Mouse (Mus musculus) MEL (cell line): ENCODE measurements at regions not wholly inside any gene's neighbourhood (a gene's known extent, or its start where the extent isn't known, plus 50 kb on each side); places are given as distances from the start of the nearest gene placed in this dataset.

Source experiments
- DNase-seq: peaks from one replicate; pipeline ENCODE4 v3.0.0; 2011; ENCODE audit warnings: low read depth, low spot score
- H3K27ac ChIP-seq: 2 replicates; pipeline ENCODE4 v1.5.1; 2012; ENCODE audit warnings: low read depth, mild to moderate bottlenecking, control low read depth, low read length, moderate library complexity; ENCODE audit not compliant: control insufficient read depth
- H3K27me3 ChIP-seq, 2 experiments: fragments of 150-350 bp in 1 of 2; sonication (generic) in 1 of 2; 2 replicates each; pipeline ENCODE4 v1.6.1; 2012; ENCODE audit warnings: low read length in 2 of 2, mild to moderate bottlenecking in 2 of 2, improper control_type of control experiment in 1 of 2, moderate library complexity in 1 of 2; ENCODE audit not compliant: insufficient read depth in 2 of 2, control insufficient read depth in 1 of 2
- H3K36me3 ChIP-seq, 2 experiments: 2 replicates each; pipeline ENCODE4 v1.6.1; 2012 to 2014; ENCODE audit warnings: low read length in 2 of 2, improper control_type of control experiment in 1 of 2, inconsistent platforms in 1 of 2, mild to moderate bottlenecking in 1 of 2; ENCODE audit not compliant: insufficient read depth in 2 of 2, control insufficient read depth in 1 of 2
- H3K4me1 ChIP-seq, 2 experiments: fragments of 150-350 bp in 1 of 2; sonication (generic) in 1 of 2; 2 replicates each; pipeline ENCODE4 v1.6.1; 2012; ENCODE audit warnings: low read length in 2 of 2, improper control_type of control experiment in 1 of 2, mild to moderate bottlenecking in 1 of 2; ENCODE audit not compliant: insufficient read depth in 2 of 2, control insufficient read depth in 1 of 2
- H3K4me3 ChIP-seq, 2 experiments: fragments of 150-350 bp in 1 of 2; sonication (generic) in 1 of 2; 2 replicates each; pipeline ENCODE4 v1.5.1; 2012; ENCODE audit warnings: low read depth in 2 of 2, low read length in 2 of 2, mild to moderate bottlenecking in 2 of 2, moderate library complexity in 2 of 2, control low read depth in 1 of 2, improper control_type of control experiment in 1 of 2; ENCODE audit not compliant: control insufficient read depth in 1 of 2, insufficient read depth in 1 of 2
- H3K79me2 ChIP-seq: 2 replicates; pipeline ENCODE4 v1.6.1; 2012; ENCODE audit warnings: mild to moderate bottlenecking, low read length, moderate library complexity; ENCODE audit not compliant: control insufficient read depth, poor library complexity, insufficient read depth
- H3K9ac ChIP-seq: 2 replicates; pipeline ENCODE4 v1.6.1; 2012; ENCODE audit warnings: low read depth, mild to moderate bottlenecking, control low read depth, low read length, moderate library complexity; ENCODE audit not compliant: control insufficient read depth, poor library complexity, severe bottlenecking
- H3K9me3 ChIP-seq: fragments of 150-350 bp; sonication (generic); replicated peaks from 2 replicates; pipeline ENCODE4 v1.6.1; 2012; ENCODE audit warnings: mild to moderate bottlenecking, low read length, improper control_type of control experiment, moderate library complexity; ENCODE audit not compliant: insufficient read depth
- BHLHE40 ChIP-seq: IDR thresholded peaks from 2 replicates; pipeline ENCODE4 v1.6.1; 2012; ENCODE audit warnings: low read depth, mild to moderate bottlenecking, inconsistent platforms, low read length, improper control_type of control experiment, borderline replicate concordance
- CTCF ChIP-seq, 3 experiments: IDR thresholded peaks in 2 of 3; conservative IDR thresholded peaks in 1 of 3; 2 replicates each; pipeline ENCODE4 v1.5.1; 2011 to 2012; ENCODE audit warnings: low read length in 3 of 3, low read depth in 2 of 3, mild to moderate bottlenecking in 2 of 3, improper control_type of control experiment in 1 of 3, inconsistent platforms in 1 of 3, mixed read lengths in 1 of 3, moderate library complexity in 1 of 3; ENCODE audit not compliant: control insufficient read depth in 1 of 3, insufficient read depth in 1 of 3, poor library complexity in 1 of 3, severe bottlenecking in 1 of 3
- GATA1 ChIP-seq: IDR thresholded peaks from 2 replicates; pipeline ENCODE4 v1.6.1; 2011; ENCODE audit warnings: low read depth, low read length, improper control_type of control experiment
- MAX ChIP-seq: IDR thresholded peaks from 2 replicates; pipeline ENCODE4 v1.6.1; 2011; ENCODE audit warnings: low read length, improper control_type of control experiment
- MXI1 ChIP-seq: IDR thresholded peaks from 2 replicates; pipeline ENCODE4 v1.6.1; 2011; ENCODE audit warnings: mild to moderate bottlenecking, low read depth, low read length, improper control_type of control experiment
- MYB ChIP-seq: IDR thresholded peaks from 2 replicates; pipeline ENCODE4 v1.6.1; 2011; ENCODE audit warnings: mild to moderate bottlenecking, low read depth, low read length, improper control_type of control experiment
- NRF1 ChIP-seq: IDR thresholded peaks from 2 replicates; pipeline ENCODE4 v1.6.1; 2014; ENCODE audit warnings: low read depth, mild to moderate bottlenecking, inconsistent platforms, low read length, improper control_type of control experiment, moderate library complexity; ENCODE audit not compliant: poor library complexity, insufficient read depth, severe bottlenecking
- POLR2A ChIP-seq, 2 experiments: IDR thresholded peaks; 2 replicates each; pipeline ENCODE4 v1.6.1; 2011 to 2012; ENCODE audit warnings: low read length in 2 of 2, mild to moderate bottlenecking in 2 of 2, control low read depth in 1 of 2, improper control_type of control experiment in 1 of 2, low read depth in 1 of 2, moderate library complexity in 1 of 2; ENCODE audit not compliant: control insufficient read depth in 1 of 2, insufficient read depth in 1 of 2, poor library complexity in 1 of 2
- POLR2AphosphoS5 ChIP-seq: IDR thresholded peaks from 2 replicates; pipeline ENCODE4 v1.6.1; 2012; ENCODE audit warnings: low read depth, borderline replicate concordance, mild to moderate bottlenecking, inconsistent platforms, low read length, moderate library complexity, mixed read lengths
- RCOR1 ChIP-seq: IDR thresholded peaks from 2 replicates; pipeline ENCODE4 v1.6.1; 2012; ENCODE audit warnings: low read depth, mild to moderate bottlenecking, inconsistent platforms, low read length, improper control_type of control experiment
- TBP ChIP-seq: IDR thresholded peaks from 2 replicates; pipeline ENCODE4 v1.8.0; 2011; ENCODE audit warnings: low read depth, low read length, improper control_type of control experiment
- USF1 ChIP-seq: IDR thresholded peaks from 2 replicates; pipeline ENCODE4 v1.6.1; 2014; ENCODE audit warnings: low read depth, mild to moderate bottlenecking, inconsistent platforms, low read length, improper control_type of control experiment, moderate library complexity
- USF2 ChIP-seq, 2 experiments: IDR thresholded peaks; 2 replicates each; pipeline ENCODE4 v1.6.1; 2011 to 2012; ENCODE audit warnings: improper control_type of control experiment in 2 of 2, low read length in 2 of 2, borderline replicate concordance in 1 of 2, inconsistent platforms in 1 of 2, low read depth in 1 of 2, mild to moderate bottlenecking in 1 of 2; ENCODE audit not compliant: insufficient read depth in 1 of 2
- ZC3H11A ChIP-seq: IDR thresholded peaks from 2 replicates; pipeline ENCODE4 v1.6.1; 2012; ENCODE audit warnings: low read depth, mild to moderate bottlenecking, inconsistent platforms, low read length, improper control_type of control experiment
- ZKSCAN1 ChIP-seq: IDR thresholded peaks from 2 replicates; pipeline ENCODE4 v1.6.1; 2012; ENCODE audit warnings: low read depth, mild to moderate bottlenecking, inconsistent platforms, low read length, improper control_type of control experiment, moderate library complexity
- ZMIZ1 ChIP-seq: IDR thresholded peaks from 2 replicates; pipeline ENCODE4 v1.6.1; 2012; ENCODE audit warnings: low read depth, mild to moderate bottlenecking, inconsistent platforms, low read length, improper control_type of control experiment, moderate library complexity

DNA sequence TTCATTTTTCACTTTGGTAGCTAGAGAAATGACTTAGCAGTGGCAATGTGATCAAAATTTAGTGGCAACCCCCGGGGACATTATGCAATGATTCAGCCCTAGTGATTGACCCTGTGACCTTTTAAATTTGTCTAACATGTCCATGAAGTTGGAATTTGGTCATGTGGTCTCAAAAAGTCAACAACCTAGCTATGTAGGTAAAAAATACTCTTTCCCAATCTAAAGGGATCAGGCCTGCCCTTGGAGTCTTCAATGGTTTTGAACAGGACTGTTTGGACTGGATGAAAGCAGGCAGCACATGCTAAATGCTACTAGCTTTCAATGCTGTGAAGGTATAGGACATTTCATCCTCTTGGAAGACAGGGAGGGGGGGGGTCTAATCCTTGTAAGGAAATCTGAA is 185.3 kb upstream of the Fam241a start:
- no peak overlapping the region for H3K9ac ChIP-seq
- DNase-seq: no peak
- H3K27me3 ChIP-seq: peaks cover 0 to 1% of the 10 kb centered on the region in 2 experiments; a peak in 1 of 4 replicates
- no peak overlapping the region for H3K27ac ChIP-seq
- H3K9me3 ChIP-seq: no peaks in the 10 kb centered on the region
- H3K79me2 ChIP-seq: no peaks in the 10 kb centered on the region
- no peaks in the 10 kb centered on the region for H3K36me3 ChIP-seq
- no peak overlapping the region for H3K4me3 ChIP-seq
- H3K4me1 ChIP-seq: no peaks in the 10 kb centered on the region
- TF ChIP-seq RCOR1: no peak
- no peak for TF ChIP-seq POLR2AphosphoS5
- no peak for TF ChIP-seq MXI1
- no peak for TF ChIP-seq NRF1
- TF ChIP-seq CTCF (IDR thresholded peaks at IDR 0.05 in 2 of 3, conservative IDR thresholded peaks at IDR 0.05 in 1 of 3; ENCODE audit: control insufficient read depth in 1 of 3, insufficient read depth in 1 of 3, low read depth in 2 of 3, low read length in 3 of 3, poor library complexity in 1 of 3, severe bottlenecking in 1 of 3): no peak
- TF ChIP-seq USF2 (IDR thresholded peaks at IDR 0.05; ENCODE audit: borderline replicate concordance in 1 of 2, insufficient read depth in 1 of 2, low read depth in 1 of 2, low read length in 2 of 2): no peak
- no peak for TF ChIP-seq MAX
- TF ChIP-seq USF1: no peak
- TF ChIP-seq MYB: no peak

GRCm38 (mm10) chr3:128067861-128068260 is 171.7 kb upstream of the Fam241a start:
- no peak for TF ChIP-seq ZC3H11A
- TF ChIP-seq ZMIZ1: no peak
- no peak for TF ChIP-seq BHLHE40
- TF ChIP-seq GATA1: no peak
- TF ChIP-seq ZKSCAN1: no peak
- DNase-seq: no peak
- Histone ChIP-seq H3K4me1 (no peaks in the 10 kb centered on the region), H3K9me3 (no peaks in the 10 kb centered on the region), H3K79me2 (no peaks in the 10 kb centered on the region), H3K4me3 (no peak overlapping the region), H3K9ac (no peak overlapping the region), H3K27me3 (no peaks in the 10 kb centered on the region), H3K36me3 (no peaks in the 10 kb centered on the region), H3K27ac (no peak overlapping the region)

DNA sequence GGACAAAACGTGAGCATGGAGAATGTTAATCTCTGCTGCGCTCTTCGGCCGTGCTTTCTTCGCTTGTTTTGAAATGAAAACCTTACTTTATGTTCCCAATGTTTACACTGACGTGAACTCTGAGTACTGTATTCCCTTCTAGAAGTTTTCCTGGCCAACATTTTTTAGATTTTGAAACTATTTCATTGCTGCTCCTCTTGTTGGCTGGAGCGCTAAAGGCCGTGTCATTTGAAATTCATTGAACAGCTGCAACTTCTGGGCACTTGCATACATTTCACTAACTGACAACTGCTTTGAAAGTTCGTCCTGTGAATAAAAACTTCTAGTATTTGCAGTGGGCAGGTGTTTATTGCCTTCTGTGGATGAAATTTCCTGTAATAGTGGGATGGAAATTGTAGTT is 157.9 kb upstream of the Fam241a start:
- no peak overlapping the region for H3K9ac ChIP-seq
- no peak overlapping the region for H3K4me3 ChIP-seq
- no peaks in the 10 kb centered on the region for H3K4me1 ChIP-seq
- H3K36me3 ChIP-seq: no peaks in the 10 kb centered on the region
- no peaks in the 10 kb centered on the region; a peak in 1 of 4 replicates for H3K27me3 ChIP-seq
- no peak for DNase-seq
- no peak overlapping the region for H3K27ac ChIP-seq
- no peak for TF ChIP-seq POLR2A (IDR thresholded peaks at IDR 0.05; ENCODE audit: control insufficient read depth in 1 of 2, insufficient read depth in 1 of 2, low read depth in 1 of 2, low read length in 2 of 2, poor library complexity in 1 of 2)
- TF ChIP-seq ZKSCAN1: no peak
- no peak for TF ChIP-seq TBP
- no peaks in the 10 kb centered on the region for H3K79me2 ChIP-seq
- no peaks in the 10 kb centered on the region for H3K9me3 ChIP-seq
